21 mouse cellular contexts compared by ENCODE assay signal in genomic region chr2:75069321-75069720, GRCm38 (mm10).
"Had no signal": no experiment of that assay in that cellular context is flagged by ENCODE, and none has a peak within 500 bp of the region (broad histone marks: within the 10 kb centered on the region; RNA-seq: fewer than 3 reads in every experiment).

No protein-coding gene starts in this region.

- H3K9me3 ChIP-seq: limb, embryonic 12.5 days; limb, embryonic 15.5 days; lung, embryonic 15.5 days; midbrain, embryonic 12.5 days; midbrain, embryonic 15.5 days; neural tube, embryonic 15.5 days; stomach, embryonic 15.5 days had no signal

- DNase-seq: kidney, adult 18-20 months; kidney, adult 9 months; kidney, postnatal 14 days; kidney, postnatal 4 days; left cerebral cortex, postnatal 4 days; liver, postnatal 0 days; lung, postnatal 10 days; retina, postnatal 1 day; right cerebral cortex, postnatal 25 days; spleen, adult 18-20 months had no signal

- ATAC-seq: intestine, embryonic 16.5 days; liver, postnatal 0 days; midbrain, embryonic 15.5 days had no signal

- H3K4me3 ChIP-seq: limb, embryonic 12.5 days; limb, embryonic 15.5 days; lung, embryonic 15.5 days; midbrain, embryonic 12.5 days; midbrain, embryonic 15.5 days; neural tube, embryonic 15.5 days; stomach, embryonic 15.5 days had no signal

- H3K4me1 ChIP-seq: limb, embryonic 15.5 days had no signal

- H3K36me3 ChIP-seq: limb, embryonic 12.5 days; limb, embryonic 15.5 days; lung, embryonic 15.5 days; midbrain, embryonic 12.5 days; midbrain, embryonic 15.5 days; neural tube, embryonic 15.5 days; stomach, embryonic 15.5 days had no signal

- H3K4me2 ChIP-seq: limb, embryonic 12.5 days; limb, embryonic 15.5 days; liver, embryonic 11.5 days; lung, embryonic 15.5 days; midbrain, embryonic 12.5 days; midbrain, embryonic 15.5 days; neural tube, embryonic 15.5 days; stomach, embryonic 15.5 days had no signal

- H3K27ac ChIP-seq: limb, embryonic 12.5 days; limb, embryonic 15.5 days; liver, embryonic 14.5 days; lung, embryonic 15.5 days; macrophage; midbrain, embryonic 12.5 days; midbrain, embryonic 15.5 days; neural tube, embryonic 15.5 days; stomach, embryonic 15.5 days had no signal

- H3K27me3 ChIP-seq: lung, embryonic 15.5 days; midbrain, embryonic 12.5 days; midbrain, embryonic 15.5 days; neural tube, embryonic 15.5 days; stomach, embryonic 15.5 days had no signal

- H3K9ac ChIP-seq: limb, embryonic 12.5 days; limb, embryonic 15.5 days; liver, embryonic 14.5 days; liver, postnatal 0 days; lung, embryonic 15.5 days; midbrain, embryonic 12.5 days; midbrain, embryonic 15.5 days; neural tube, embryonic 15.5 days; stomach, embryonic 15.5 days had no signal
